Mouse (Mus musculus) liver, embryonic 16.5 days (tissue): Measurements from ENCODE around the gene Btn1a1. TPM values are rescaled to one million over a fixed set of nuclear protein-coding genes. Genes with fewer than 3 reads are reported as not detected.
A peak's percentile ranks its signal among the peaks of the same experiment; 100 is the strongest.

Experiments used
- ATAC-seq: fragments of 200-750 bp; cut with Nextera tagmentation; 2 replicates; pipeline ENCODE4 v1.8.0; 2017; ENCODE audit warnings: low read depth, mild to moderate bottlenecking, moderate number of reproducible peaks, moderate library complexity
- H3K27ac ChIP-seq: fragments of 300-500 bp; sonication (generic); 2 replicates; pipeline ENCODE4 v1.5.1; 2014; ENCODE audit warnings: mild to moderate bottlenecking, low read length
- H3K27me3 ChIP-seq: fragments of 300-500 bp; sonication (generic); 2 replicates; pipeline ENCODE4 v1.6.1; 2014; ENCODE audit warnings: low read depth, low read length, mixed read lengths; ENCODE audit not compliant: control insufficient read depth, insufficient read depth
- H3K36me3 ChIP-seq: fragments of 300-500 bp; sonication (generic); 2 replicates; pipeline ENCODE4 v1.6.1; 2014; ENCODE audit warnings: mild to moderate bottlenecking; ENCODE audit not compliant: control insufficient read depth, insufficient read depth
- H3K4me1 ChIP-seq: fragments of 300-500 bp; sonication (generic); 2 replicates; pipeline ENCODE4 v1.6.1; 2014; ENCODE audit warnings: low read depth, low read length, mixed read lengths; ENCODE audit not compliant: control insufficient read depth
- H3K4me2 ChIP-seq: fragments of 300-500 bp; sonication (generic); 2 replicates; pipeline ENCODE4 v1.6.1; 2014; ENCODE audit warnings: low read depth, low read length, mixed read lengths
- H3K4me3 ChIP-seq: fragments of 300-500 bp; sonication (generic); 2 replicates; pipeline ENCODE4 v1.5.1; 2014; ENCODE audit warnings: low read depth, mild to moderate bottlenecking, low read length
- H3K9ac ChIP-seq: fragments of 300-500 bp; sonication (generic); 2 replicates; pipeline ENCODE4 v1.6.1; 2014; ENCODE audit warnings: low read depth, low read length
- H3K9me3 ChIP-seq: fragments of 300-500 bp; sonication (generic); replicated peaks from 2 replicates; pipeline ENCODE4 v1.6.1; 2016; ENCODE audit warnings: low read length; ENCODE audit not compliant: control insufficient read depth
- WGBS: fragments of 180-500 bp; shearing (Covaris S2); extraction: QIAGEN DNeasy Blood & Tissue Kit; methylation state at CpG from one replicate; pipeline ENCODE4 v1.1.7; 2014; ENCODE audit not compliant: insufficient replicate concordance; 5-methylcytosine and 5-hydroxymethylcytosine counted together
- polyA plus RNA-seq: library from polyadenylated mRNA; unstranded; fragments of >200 nt; fragmentation: Nextera tagmentation; extraction: Ambion mirVana; gene quantifications from 2 replicates; pipeline ENCODE4 v1.2.1, GENCODE M21; 2015

Gene Btn1a1
- polyA plus RNA-seq, 1 experiment from 2014 or later = 2.0 TPM

GRCm38 (mm10) chr13:23431351-23431771 is 34.3 kb downstream of the Btn1a1 start:
- Histone ChIP-seq H3K9me3 (no peaks in the 10 kb centered on the region), H3K4me2 (peak overlapping the region; percentile 70), H3K27ac (peak overlapping the region; percentile 76), H3K4me1 (peaks cover 26% of the 10 kb centered on the region), H3K9ac (peak overlapping the region; percentile 63), H3K36me3 (no peaks in the 10 kb centered on the region), H3K27me3 (no peaks in the 10 kb centered on the region), H3K4me3 (peak overlapping the region; percentile 68)
- peak; percentile 58 for ATAC-seq
- under 1% methylated on average over 15 of the region's 15 CpGs for WGBS

GRCm38 (mm10) chr13:23430734-23431133 is 35.0 kb downstream of the Btn1a1 start:
- peak overlapping the region; percentile 63 for H3K9ac ChIP-seq
- no peaks in the 10 kb centered on the region for H3K36me3 ChIP-seq
- H3K4me2 ChIP-seq = peak overlapping the region; percentile 70
- H3K9me3 ChIP-seq = no peaks in the 10 kb centered on the region
- peak; percentile 33 for ATAC-seq
- peak overlapping the region; percentile 68 for H3K4me3 ChIP-seq
- peak overlapping the region; percentile 76 for H3K27ac ChIP-seq
- 0% methylated on average over 17 of the region's 17 CpGs for WGBS
- no peaks in the 10 kb centered on the region for H3K27me3 ChIP-seq
- peaks cover 30% of the 10 kb centered on the region for H3K4me1 ChIP-seq

GRCm38 (mm10) chr13:23429771-23430380 is 35.8 kb downstream of the Btn1a1 start:
- 28% methylated on average over 10 of the region's 10 CpGs for WGBS
- Histone ChIP-seq H3K4me2 (peak overlapping the region; percentile 70), H3K36me3 (no peaks in the 10 kb centered on the region), H3K4me3 (peak overlapping the region; percentile 68), H3K9ac (peak overlapping the region; percentile 22), H3K27me3 (no peaks in the 10 kb centered on the region), H3K9me3 (no peaks in the 10 kb centered on the region), H3K4me1 (peaks cover 30% of the 10 kb centered on the region), H3K27ac (no peak overlapping the region)
- no peak for ATAC-seq

- no peak overlapping the region for H3K4me2 ChIP-seq
- 50% methylated on average over 16 of the region's 16 CpGs for WGBS
- H3K4me1 ChIP-seq = peaks cover 32% of the 10 kb centered on the region
- H3K4me3 ChIP-seq = no peak overlapping the region
- no peaks in the 10 kb centered on the region for H3K27me3 ChIP-seq
- ATAC-seq = no peak
- H3K36me3 ChIP-seq = no peaks in the 10 kb centered on the region
- no peaks in the 10 kb centered on the region for H3K9me3 ChIP-seq
- no peak overlapping the region for H3K9ac ChIP-seq
- no peak overlapping the region for H3K27ac ChIP-seq
Observed at GRCm38 (mm10) chr13:23428166-23428993, 37.3 kb downstream of the Btn1a1 start.

GRCm38 (mm10) chr13:23427401-23427910 is 38.2 kb downstream of the Btn1a1 start:
- 71% methylated on average over 10 of the region's 10 CpGs for WGBS
- Histone ChIP-seq H3K4me3 (no peak overlapping the region), H3K4me1 (peaks cover 37% of the 10 kb centered on the region), H3K27me3 (no peaks in the 10 kb centered on the region), H3K9me3 (no peaks in the 10 kb centered on the region), H3K4me2 (no peak overlapping the region), H3K9ac (no peak overlapping the region), H3K27ac (no peak overlapping the region), H3K36me3 (no peaks in the 10 kb centered on the region)
- ATAC-seq = no peak

GRCm38 (mm10) chr13:23426922-23427321 is 38.8 kb downstream of the Btn1a1 start:
- peak; percentile 10; the same call in 1 of the 2 replicates for ATAC-seq
- H3K4me1 ChIP-seq = peaks cover 38% of the 10 kb centered on the region
- H3K36me3 ChIP-seq = no peaks in the 10 kb centered on the region
- H3K9ac ChIP-seq = no peak overlapping the region
- no peaks in the 10 kb centered on the region for H3K27me3 ChIP-seq
- H3K27ac ChIP-seq = no peak overlapping the region
- 8% methylated on average over 14 of the region's 14 CpGs for WGBS
- no peak overlapping the region for H3K4me3 ChIP-seq
- H3K9me3 ChIP-seq = no peaks in the 10 kb centered on the region
- H3K4me2 ChIP-seq = no peak overlapping the region

- H3K4me1 ChIP-seq = peaks cover 38% of the 10 kb centered on the region
- no peak overlapping the region for H3K27ac ChIP-seq
- H3K27me3 ChIP-seq = no peaks in the 10 kb centered on the region
- H3K9me3 ChIP-seq = no peaks in the 10 kb centered on the region
- no peak overlapping the region for H3K9ac ChIP-seq
- H3K4me2 ChIP-seq = peak overlapping the region; percentile 83
- no peaks in the 10 kb centered on the region for H3K36me3 ChIP-seq
- WGBS = 9% methylated on average over 8 of the region's 8 CpGs
- H3K4me3 ChIP-seq = no peak overlapping the region
- no peak for ATAC-seq
Observed at GRCm38 (mm10) chr13:23426335-23426734, 39.4 kb downstream of the Btn1a1 start.

- 0 out of 2 replicates have a peak, but pooled peaks cover 3% of the 10 kb centered on the region for H3K36me3 ChIP-seq
- peak overlapping the region; percentile 58 for H3K4me3 ChIP-seq
- no peaks in the 10 kb centered on the region for H3K9me3 ChIP-seq
- H3K27ac ChIP-seq = peak overlapping the region; percentile 6; the same call in 1 of the 2 replicates
- 1% methylated on average over 9 of the region's 9 CpGs for WGBS
- peak; percentile 49 for ATAC-seq
- peak overlapping the region; percentile 83 for H3K4me2 ChIP-seq
- no peak overlapping the region for H3K9ac ChIP-seq
- peaks cover 38% of the 10 kb centered on the region for H3K4me1 ChIP-seq
- no peaks in the 10 kb centered on the region for H3K27me3 ChIP-seq
Observed at GRCm38 (mm10) chr13:23425505-23425904, 40.2 kb downstream of the Btn1a1 start.
